Mouse (Mus musculus) limb, embryonic 11.5 days (tissue): Measurements from ENCODE around the gene Tmcc1. TPM values are rescaled to one million over a fixed set of nuclear protein-coding genes. Genes with fewer than 3 reads are reported as not detected.

Experiments
- ATAC-seq: fragments of 200-750 bp; cut with Nextera tagmentation; 2 replicates; pipeline ENCODE4 v1.8.0; 2017; ENCODE audit warnings: low read depth; ENCODE audit not compliant: insufficient number of reproducible peaks, low FRiP score, low TSS enrichment
- DNase-seq: peaks from one replicate; pipeline ENCODE4 v3.0.0-alpha.2; 2015; ENCODE audit warnings: low spot score
- H3K27ac ChIP-seq: fragments of 300-500 bp; sonication (generic); replicated peaks from 2 replicates; pipeline ENCODE4 v1.5.1; 2014; ENCODE audit warnings: low read depth, mild to moderate bottlenecking, low read length
- H3K27me3 ChIP-seq: fragments of 300-500 bp; sonication (generic); 2 replicates; pipeline ENCODE4 v1.6.1; 2014; ENCODE audit warnings: mild to moderate bottlenecking, low read length, mixed read lengths; ENCODE audit not compliant: control insufficient read depth, insufficient read depth
- H3K36me3 ChIP-seq: fragments of 300-500 bp; sonication (generic); 2 replicates; pipeline ENCODE4 v1.6.1; 2014; ENCODE audit warnings: mild to moderate bottlenecking, low read length, moderate library complexity, mixed read lengths; ENCODE audit not compliant: control insufficient read depth, insufficient read depth
- H3K4me1 ChIP-seq: fragments of 300-500 bp; sonication (generic); 2 replicates; pipeline ENCODE4 v1.6.1; 2014; ENCODE audit warnings: low read length, mixed read lengths; ENCODE audit not compliant: control insufficient read depth, insufficient read depth
- H3K4me2 ChIP-seq: fragments of 300-500 bp; sonication (generic); 2 replicates; pipeline ENCODE4 v1.6.1; 2014; ENCODE audit warnings: low read depth, mild to moderate bottlenecking, moderate library complexity; ENCODE audit not compliant: severe bottlenecking
- H3K4me3 ChIP-seq: fragments of 300-500 bp; sonication (generic); 2 replicates; pipeline ENCODE4 v1.5.1; 2014; ENCODE audit warnings: low read depth, low read length
- H3K9ac ChIP-seq: fragments of 300-500 bp; sonication (generic); 2 replicates; pipeline ENCODE4 v1.6.1; 2014; ENCODE audit warnings: mild to moderate bottlenecking, low read length
- H3K9me3 ChIP-seq: fragments of 300-500 bp; sonication (generic); 2 replicates; pipeline ENCODE4 v1.6.1; 2016; ENCODE audit warnings: low read length; ENCODE audit not compliant: control insufficient read depth
- WGBS: fragments of 180-500 bp; shearing (Covaris S2); extraction: QIAGEN DNeasy Blood & Tissue Kit; methylation state at CpG from one replicate; pipeline ENCODE4 v1.1.7; 2014; 5-methylcytosine and 5-hydroxymethylcytosine counted together
- polyA plus RNA-seq: library from polyadenylated mRNA; unstranded; fragments of >200 nt; fragmentation: Nextera tagmentation; extraction: Ambion mirVana; gene quantifications from 2 replicates; pipeline ENCODE4 v1.2.1, GENCODE M21; 2014

Tmcc1 gene
- polyA plus RNA-seq, 1 experiment from 2014 or later = 13.4 TPM

- 81% methylated on average over 7 of the region's 7 CpGs for WGBS
Measured at GRCm38 (mm10) chr6:115972083-115972764, 221.1 kb downstream of the Tmcc1 start.

GRCm38 (mm10) chr6:115971273-115972060, 221.8 kb downstream of the Tmcc1 start:
- 0 out of 2 replicates have a peak overlapping the region, but pooled peaks have one; percentile 47 for H3K27ac ChIP-seq
- WGBS = 50% methylated on average over 13 of the region's 13 CpGs

More at GRCm38 (mm10) chr6:115972083-115972764, 221.1 kb downstream of the Tmcc1 start:
- H3K4me1 ChIP-seq = peaks cover 30% of the 10 kb centered on the region
- no peak overlapping the region for H3K9ac ChIP-seq
- no peak overlapping the region for H3K27ac ChIP-seq
- H3K4me3 ChIP-seq = no peak overlapping the region
- no peak overlapping the region for H3K4me2 ChIP-seq
- no peaks in the 10 kb centered on the region for H3K36me3 ChIP-seq
- no peak for DNase-seq
- no peaks in the 10 kb centered on the region for H3K27me3 ChIP-seq
- no peaks in the 10 kb centered on the region for H3K9me3 ChIP-seq
- ATAC-seq = no peak

GRCm38 (mm10) chr6:115969952-115970351, 223.3 kb downstream of the Tmcc1 start:
- 58% methylated on average over 4 of the region's 6 CpGs for WGBS
- no peaks in the 10 kb centered on the region for H3K36me3 ChIP-seq
- no peak overlapping the region for H3K4me3 ChIP-seq
- ATAC-seq (no peak), DNase-seq (no peak)
- H3K9me3 ChIP-seq = no peaks in the 10 kb centered on the region
- no peak overlapping the region for H3K4me2 ChIP-seq
- H3K4me1 ChIP-seq = peaks cover 30% of the 10 kb centered on the region
- no peak overlapping the region for H3K9ac ChIP-seq
- H3K27ac ChIP-seq = no peak overlapping the region
- H3K27me3 ChIP-seq = no peaks in the 10 kb centered on the region

More at GRCm38 (mm10) chr6:115971273-115972060, 221.8 kb downstream of the Tmcc1 start:
- Histone ChIP-seq H3K4me3 (no peak overlapping the region), H3K36me3 (no peaks in the 10 kb centered on the region), H3K9ac (no peak overlapping the region), H3K4me1 (peaks cover 30% of the 10 kb centered on the region), H3K9me3 (no peaks in the 10 kb centered on the region), H3K4me2 (no peak overlapping the region), H3K27me3 (no peaks in the 10 kb centered on the region)
- no peak for ATAC-seq
- DNase-seq = no peak

GRCm38 (mm10) chr6:115969103-115969502, 224.2 kb downstream of the Tmcc1 start:
- Histone ChIP-seq H3K27ac (no peak overlapping the region), H3K9me3 (no peaks in the 10 kb centered on the region), H3K9ac (no peak overlapping the region), H3K27me3 (no peaks in the 10 kb centered on the region), H3K4me3 (no peak overlapping the region), H3K36me3 (no peaks in the 10 kb centered on the region), H3K4me1 (peaks cover 30% of the 10 kb centered on the region), H3K4me2 (no peak overlapping the region)
- DNase-seq (no peak), ATAC-seq (no peak)
- WGBS = 67% methylated on average over 9 of the region's 9 CpGs

GRCm38 (mm10) chr6:115968700-115969099, 224.6 kb downstream of the Tmcc1 start:
- no peak for DNase-seq
- Histone ChIP-seq H3K9me3 (no peaks in the 10 kb centered on the region), H3K4me1 (peaks cover 30% of the 10 kb centered on the region), H3K4me2 (no peak overlapping the region), H3K36me3 (no peaks in the 10 kb centered on the region), H3K27me3 (no peaks in the 10 kb centered on the region), H3K9ac (no peak overlapping the region), H3K27ac (no peak overlapping the region), H3K4me3 (no peak overlapping the region)
- WGBS = 73% methylated on average over 6 of the region's 6 CpGs
- no peak for ATAC-seq

Other genes starting within 250 kb of the Tmcc1 start
- gene H1foo, start 248.5 kb downstream of the Tmcc1 start, polyA plus RNA-seq = not detected in 2 replicates
- gene Plxnd1, start 198.5 kb downstream of the Tmcc1 start, polyA plus RNA-seq = 19.6 and 26.5 TPM in 2 replicates
- gene Washc2, start 14.6 kb upstream of the Tmcc1 start, polyA plus RNA-seq = 45.7 and 55.5 TPM in 2 replicates
- gene Zfand4, start 70.7 kb upstream of the Tmcc1 start, polyA plus RNA-seq = 6.9 and 7.3 TPM in 2 replicates
- 17.0 and 19.0 TPM in 2 replicates for gene March8, start 144.5 kb upstream of the Tmcc1 start, polyA plus RNA-seq